Mouse (Mus musculus) G1E (cell line): Measurements from ENCODE around the gene Cd40.

ENCODE experiments used
- CTCF ChIP-seq: IDR thresholded peaks from 2 replicates; pipeline ENCODE4 v1.5.1; 2012; ENCODE audit warnings: low read depth, low read length, inconsistent platforms, mixed read lengths
- GATA1 ChIP-seq: IDR thresholded peaks from 2 replicates; pipeline ENCODE4 v1.6.1; 2012; ENCODE audit warnings: borderline replicate concordance, low read length, inconsistent platforms, mixed read lengths
- TAL1 ChIP-seq: conservative IDR thresholded peaks from 2 replicates; pipeline ENCODE4 v1.6.1; 2012; ENCODE audit warnings: low read depth, low read length, inconsistent platforms, mixed read lengths

DNA sequence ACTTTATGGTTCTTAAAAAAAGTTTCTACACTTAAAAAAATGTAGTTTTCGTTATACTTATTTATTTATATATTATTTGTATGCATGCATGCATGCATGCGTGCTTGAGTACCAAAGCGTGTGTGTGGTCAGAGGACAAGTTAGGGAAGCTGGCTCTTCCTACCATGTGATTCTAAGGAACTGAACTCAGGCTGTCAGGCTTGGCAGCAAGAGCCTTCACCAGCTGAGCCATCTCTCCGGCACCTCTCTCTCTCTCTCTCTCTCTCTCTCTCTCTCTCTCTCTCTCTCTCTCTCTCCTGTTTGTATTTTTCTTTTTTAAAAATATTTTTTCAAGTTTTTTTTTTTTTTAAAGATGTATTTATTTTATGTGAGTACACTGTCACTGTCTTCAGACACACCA is 4.5 kb downstream of the Cd40 start:
- TF ChIP-seq GATA1 (no peak), CTCF (no peak), TAL1 (no peak)
